Mouse (Mus musculus) G1E (cell line): Measurements from ENCODE around the gene Atp8a1.

ENCODE experiments used
- CTCF ChIP-seq: IDR thresholded peaks from 2 replicates; pipeline ENCODE4 v1.5.1; 2012; ENCODE audit warnings: low read depth, low read length, inconsistent platforms, mixed read lengths
- POLR2AphosphoS5 ChIP-seq: IDR thresholded peaks from 2 replicates; pipeline ENCODE4 v1.6.1; 2012; ENCODE audit warnings: low read depth, low read length, inconsistent platforms; ENCODE audit not compliant: insufficient replicate concordance

DNA sequence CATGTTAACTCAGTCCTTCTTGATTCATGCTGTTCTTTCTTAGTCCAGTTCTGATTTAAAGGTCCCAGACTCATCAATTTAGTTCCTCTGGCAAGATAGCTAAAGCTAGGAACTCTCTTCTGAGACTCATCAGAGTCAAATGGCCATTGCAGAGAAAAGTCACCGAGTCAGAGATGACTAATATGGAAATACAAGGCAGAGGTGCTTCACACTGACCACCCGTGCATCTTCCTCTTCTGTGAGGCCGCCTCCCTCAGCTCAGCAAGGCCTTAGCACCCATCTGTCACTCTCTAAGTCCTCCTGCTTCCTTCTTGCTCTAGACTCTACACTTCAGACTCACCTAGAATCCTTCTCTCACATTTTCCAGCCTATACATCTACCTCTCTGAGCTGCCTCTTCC is 108.0 kb downstream of the Atp8a1 start:
- TF ChIP-seq CTCF (no peak), POLR2AphosphoS5 (no peak)
